Mouse (Mus musculus) lung, postnatal 0 days (tissue): Measurements from ENCODE around the gene Spg21.

ENCODE experiments used
- CTCF ChIP-seq: IDR thresholded peaks from 2 replicates; pipeline ENCODE4 v1.5.1; 2016; ENCODE audit warnings: antibody characterized with exemption, mild to moderate bottlenecking
- EP300 ChIP-seq: IDR thresholded peaks from 2 replicates; pipeline ENCODE4 v1.6.1; 2016; ENCODE audit warnings: antibody characterized with exemption, mild to moderate bottlenecking, control low read depth

DNA sequence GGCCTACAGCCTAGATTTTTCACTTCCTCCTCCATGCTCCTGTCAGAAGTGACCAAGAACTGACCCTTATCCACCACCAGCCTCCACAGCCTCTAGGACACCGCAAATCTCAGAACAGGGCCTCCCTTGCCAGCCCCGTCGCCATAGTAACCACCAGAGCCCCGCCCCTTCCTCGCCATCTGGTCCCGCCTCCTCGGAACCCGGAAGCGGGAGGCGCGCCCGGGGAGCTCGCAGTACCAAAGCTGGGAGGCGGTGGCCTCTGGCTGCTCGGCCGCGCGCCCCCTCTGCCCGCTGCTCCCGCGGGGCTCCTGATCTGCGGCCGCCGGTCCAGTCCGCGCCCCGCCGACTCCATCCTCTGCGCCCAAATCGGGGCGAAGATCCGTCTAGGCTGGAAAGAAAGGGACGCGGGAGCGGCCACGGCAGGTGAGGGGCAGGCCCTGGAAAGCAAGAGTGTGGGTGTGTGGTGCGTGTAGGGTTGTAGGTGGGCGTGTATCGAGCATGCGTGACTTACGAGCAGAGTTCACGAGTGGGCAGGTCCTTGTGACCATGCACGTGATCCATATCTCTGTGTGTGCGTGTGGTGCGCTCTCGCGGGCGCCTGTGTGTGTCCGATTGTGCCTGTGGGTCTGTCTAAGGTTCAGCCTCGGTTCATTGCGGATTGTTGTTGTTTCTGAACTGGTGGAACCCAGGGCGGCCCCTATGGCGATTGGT is at the start of gene Spg21:
- 0 out of 2 replicates have a peak, but pooled peaks have one; percentile 2 for TF ChIP-seq CTCF
- TF ChIP-seq EP300 = no peak
